Mouse (Mus musculus) ES-Bruce4 (cell line): ENCODE data around the gene Ahdc1.
A peak's percentile ranks its signal among the peaks of the same experiment; 100 is the strongest.

Experiments
- EP300 ChIP-seq: IDR thresholded peaks from 2 replicates; pipeline ENCODE4 v1.6.1; 2011; ENCODE audit warnings: low read depth, low read length; ENCODE audit not compliant: insufficient read depth
- POLR2A ChIP-seq: IDR thresholded peaks from one replicate; pipeline ENCODE4 v1.8.1; 2011; ENCODE audit warnings: low read length; ENCODE audit not compliant: insufficient read depth

DNA sequence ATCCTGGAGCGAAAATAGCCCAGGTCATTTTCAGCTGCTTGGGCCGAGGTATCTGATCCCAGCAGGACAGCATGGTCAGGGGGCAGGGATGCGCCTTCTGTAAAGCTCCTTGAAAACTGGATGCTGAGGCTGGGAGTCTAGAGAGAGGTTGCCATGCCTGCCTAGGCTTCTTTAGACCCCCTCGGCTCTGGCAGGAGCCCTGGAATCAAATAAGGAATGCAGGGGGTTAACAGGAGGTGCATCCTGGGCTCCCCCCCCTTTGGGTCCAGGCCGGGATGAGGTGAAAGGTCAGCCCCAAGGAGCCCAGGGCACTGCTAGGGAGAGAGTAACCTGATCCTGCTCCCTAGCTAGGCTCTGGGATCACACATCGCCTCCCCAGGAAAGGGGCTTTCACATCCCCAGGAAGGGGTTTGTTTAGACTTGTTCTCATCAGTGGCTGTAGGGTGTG, 33.6 kb downstream of the Ahdc1 start:
- peak; percentile 83; the same call in 1 of the 2 replicates for TF ChIP-seq EP300
- TF ChIP-seq POLR2A, result no peak
